Mouse (Mus musculus) heart, adult 8-10 months (tissue): ENCODE data around the gene Nt5c1a. TPM values are rescaled to one million over a fixed set of nuclear protein-coding genes. Genes with fewer than 3 reads are reported as not detected.

Source experiments
- DNase-seq: peaks from one replicate; pipeline ENCODE4 v3.0.0; 2022; ENCODE audit warnings: low spot score
- total RNA-seq, 4 experiments: library from RNA; stranded (reverse); gene quantifications; 2 replicates each; pipeline ENCODE4 v1.2.4; 2022

The Nt5c1a gene
- total RNA-seq, 4 experiments from 2014 or later = 48.9 to 75.3 (median 70.1) TPM

DNA sequence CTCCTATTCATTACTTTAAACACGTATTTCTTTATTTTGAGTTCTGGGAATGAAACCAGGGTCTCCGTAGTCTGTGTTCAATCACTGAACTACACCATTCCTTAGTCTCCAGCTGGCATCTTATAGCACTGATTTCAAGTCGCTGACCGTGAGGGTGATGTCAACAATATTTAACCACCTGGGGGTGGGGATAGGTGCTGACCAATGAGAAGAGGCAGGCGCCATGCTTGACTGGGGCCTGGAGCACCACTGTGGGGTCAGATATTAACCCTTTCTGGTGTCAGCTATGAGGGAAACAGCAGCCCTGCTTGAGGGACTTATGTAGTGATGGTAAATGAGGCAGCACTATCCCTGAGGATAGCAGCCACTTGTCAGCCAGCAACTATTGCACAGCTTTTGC lies 10.1 kb downstream of the Nt5c1a start:
- no peak for DNase-seq

DNA sequence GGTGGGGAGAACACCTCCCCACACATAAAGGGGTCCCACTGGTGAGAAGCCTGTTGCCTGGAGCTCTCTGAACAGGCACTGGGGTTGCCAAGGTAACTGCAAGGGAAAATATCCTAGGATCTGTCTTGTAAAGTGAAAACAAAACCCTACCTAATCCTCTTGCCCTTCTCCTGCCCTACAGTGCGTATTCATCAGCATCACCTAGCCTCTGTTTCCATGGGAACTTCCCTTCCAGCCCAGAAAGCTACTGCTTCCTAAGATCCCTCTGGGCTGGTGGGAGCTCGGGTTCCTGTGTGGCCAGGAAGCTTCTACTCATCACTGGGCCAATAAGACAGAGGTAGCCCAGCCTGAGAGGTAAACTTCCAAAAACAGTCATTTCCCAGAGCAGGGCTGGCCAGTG lies 11.0 kb downstream of the Nt5c1a start:
- no peak for DNase-seq

DNA sequence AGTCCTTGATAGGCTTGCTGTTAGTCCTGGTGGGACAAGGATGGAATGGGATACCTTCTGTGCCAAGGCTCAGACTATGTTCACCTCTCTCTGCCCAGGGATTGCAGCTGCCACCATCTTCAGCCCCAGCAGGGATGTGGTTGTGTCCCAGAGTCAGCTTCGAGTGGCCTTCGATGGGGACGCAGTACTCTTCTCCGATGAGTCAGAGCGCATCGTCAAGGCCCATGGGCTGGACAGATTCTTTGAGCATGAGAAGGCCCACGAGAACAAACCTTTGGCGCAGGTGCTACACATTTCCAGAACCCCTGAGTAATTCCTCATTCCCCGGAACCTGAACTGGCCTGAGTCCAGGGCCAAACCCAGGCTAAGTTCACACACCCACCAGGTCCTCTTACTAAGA lies 12.7 kb downstream of the Nt5c1a start:
- no peak for DNase-seq

DNA sequence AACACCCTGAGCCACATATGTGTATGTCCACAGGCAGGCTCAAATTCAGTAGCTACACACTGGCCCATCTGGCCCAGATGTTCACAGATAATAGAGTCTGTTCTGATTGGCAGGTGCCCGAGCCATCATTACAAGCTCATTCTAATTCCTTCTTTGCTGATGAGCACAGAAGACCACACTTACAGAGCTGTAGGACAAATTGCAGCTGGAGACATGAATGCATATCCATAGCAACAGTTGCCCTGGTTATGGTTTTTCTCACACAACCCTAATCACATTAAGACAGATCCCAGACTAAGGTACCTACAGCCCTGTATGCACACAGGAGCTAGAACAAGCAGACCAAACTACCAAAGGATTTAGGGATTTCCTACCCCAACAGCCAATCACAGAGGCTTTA lies 14.1 kb downstream of the Nt5c1a start:
- DNase-seq = no peak

DNA sequence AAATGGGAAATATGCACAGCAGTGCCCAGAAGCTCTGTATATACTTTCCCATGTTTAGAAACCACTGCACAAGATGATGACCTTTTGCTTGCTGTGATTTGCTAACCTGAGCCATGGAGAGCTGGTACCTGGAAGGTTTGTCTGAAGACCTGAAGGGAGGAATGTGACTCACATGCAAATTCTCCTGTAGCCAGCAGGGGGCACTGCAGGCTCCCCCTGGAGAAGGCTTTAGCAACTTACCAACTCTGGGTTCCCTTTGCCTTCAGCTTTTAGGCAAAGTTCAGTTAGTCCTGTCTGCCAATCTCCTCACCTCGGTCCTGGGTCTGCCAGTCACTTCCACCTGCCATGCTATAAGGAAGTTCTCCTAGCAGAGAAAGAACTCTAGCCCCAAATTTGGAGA lies 15.5 kb downstream of the Nt5c1a start:
- no peak for DNase-seq

DNA sequence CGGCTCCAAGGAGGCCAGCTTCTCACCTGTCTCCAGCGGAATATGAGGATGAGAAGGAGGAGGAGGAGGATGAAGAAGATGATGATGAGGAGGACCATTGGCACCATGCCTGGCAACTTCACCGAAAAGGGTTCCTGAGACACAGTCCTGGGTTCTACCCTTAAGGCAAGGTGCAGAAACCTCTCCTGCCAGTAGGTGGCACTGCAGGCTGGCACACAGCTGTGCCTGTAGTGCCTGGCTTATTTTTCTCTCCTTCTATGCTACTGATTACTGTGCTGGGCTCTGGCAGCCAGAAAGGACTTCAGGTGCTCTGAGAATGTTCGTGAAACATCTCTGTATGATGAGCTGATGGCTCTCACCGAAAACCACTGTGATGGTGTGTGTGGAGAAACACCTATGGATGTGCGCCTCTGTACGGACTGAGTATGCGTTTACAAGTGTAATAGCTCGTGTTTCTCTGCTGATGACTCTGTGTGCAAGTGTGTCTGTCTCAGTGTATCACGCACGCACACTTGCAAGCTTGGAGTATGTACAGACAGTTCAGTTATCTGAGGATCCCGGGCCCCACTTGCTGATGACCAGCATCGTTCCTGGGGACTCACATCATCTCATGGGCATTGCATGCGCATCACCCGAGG lies 18.5 kb downstream of the Nt5c1a start:
- no peak for DNase-seq

DNA sequence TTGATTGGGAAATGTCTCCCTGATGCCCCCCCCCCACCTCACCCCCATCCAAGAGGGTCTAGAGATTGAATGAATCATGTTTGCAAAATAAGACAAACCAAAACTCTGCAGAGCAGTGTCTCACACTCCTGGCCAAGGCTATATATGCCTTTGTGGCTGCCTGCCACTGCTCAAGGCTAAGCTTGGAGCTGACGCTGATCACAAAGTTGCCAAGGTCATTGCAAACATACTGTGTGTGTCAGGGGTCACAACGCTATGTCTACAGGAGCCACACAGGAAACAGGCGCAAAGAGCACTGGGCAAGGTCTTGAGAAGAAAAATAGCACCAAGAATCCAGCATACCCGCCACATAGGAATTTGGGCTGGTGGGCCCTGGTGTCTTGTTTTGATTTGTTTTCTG lies 19.3 kb downstream of the Nt5c1a start:
- no peak for DNase-seq

DNA sequence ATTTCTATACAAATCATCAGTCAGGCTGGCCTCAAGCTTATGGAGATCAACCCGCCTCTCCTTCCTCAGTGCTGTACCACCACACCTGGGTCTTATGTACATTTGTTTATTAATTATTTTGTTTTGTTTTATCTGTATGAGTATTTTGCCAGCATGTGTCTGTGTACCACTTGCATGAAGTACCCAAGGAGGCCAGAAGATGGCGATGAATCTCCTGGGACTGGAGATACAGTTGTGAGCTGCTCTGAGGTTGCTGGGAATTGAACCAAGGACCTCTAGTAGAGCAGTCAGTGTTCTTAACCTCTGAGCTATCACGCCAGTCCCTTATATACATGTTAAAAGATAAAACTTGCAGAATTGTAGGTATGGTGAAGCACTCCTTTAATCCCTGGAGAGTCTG lies 22.0 kb downstream of the Nt5c1a start:
- DNase-seq = no peak

DNA sequence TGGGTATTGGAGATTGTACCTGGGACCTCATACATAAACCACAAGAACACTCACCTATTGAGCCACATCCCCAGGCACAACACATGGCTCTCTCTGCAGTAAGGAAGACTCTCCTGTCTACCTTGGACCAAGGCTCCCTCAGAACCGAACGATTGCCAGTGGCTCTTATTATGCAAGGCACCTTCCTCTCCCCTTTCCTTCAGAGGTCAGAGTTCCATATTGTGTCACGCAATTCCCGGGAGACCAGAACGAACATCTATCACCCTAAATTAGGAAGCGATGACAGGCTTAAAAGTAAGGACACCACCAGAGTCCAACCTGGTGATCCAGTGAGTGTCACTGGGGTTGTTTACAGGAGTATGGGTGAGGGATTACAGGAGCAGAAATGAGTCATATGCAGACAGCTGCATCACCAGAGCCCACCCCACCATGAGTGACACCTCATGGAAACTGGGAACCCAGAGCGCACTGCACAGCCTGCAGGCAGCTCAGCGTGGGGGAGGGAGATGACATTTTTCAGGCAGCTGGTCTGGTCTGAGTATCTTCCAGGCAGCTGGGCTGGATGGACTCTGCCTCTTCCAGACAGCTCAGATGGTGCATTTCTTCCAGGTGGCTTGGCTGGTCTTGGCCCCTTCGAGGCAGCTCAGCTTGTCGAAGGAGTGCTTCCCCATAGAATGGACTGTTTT lies 24.6 kb downstream of the Nt5c1a start:
- peak; percentile 66 for DNase-seq

DNA sequence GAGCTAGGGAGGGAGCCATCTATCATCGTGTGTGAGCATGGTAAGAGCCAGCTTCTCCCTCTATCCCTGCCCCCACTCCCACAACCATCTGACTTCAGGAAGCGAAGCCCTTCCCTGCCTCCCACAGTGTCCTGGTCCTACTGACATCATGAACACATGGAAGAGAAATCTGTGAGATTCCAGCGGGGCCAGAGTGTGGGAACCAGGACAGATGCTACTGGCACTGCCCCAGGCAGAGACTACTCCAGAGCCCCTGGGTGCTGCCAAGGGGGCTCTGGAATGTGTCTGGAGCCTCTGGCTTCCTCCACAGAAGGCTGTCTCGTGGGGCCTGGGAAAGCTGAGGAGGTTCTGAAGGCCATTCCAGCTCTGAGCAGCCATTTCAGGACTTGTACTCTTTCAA lies 26.4 kb downstream of the Nt5c1a start:
- peak; percentile 81 for DNase-seq

DNA sequence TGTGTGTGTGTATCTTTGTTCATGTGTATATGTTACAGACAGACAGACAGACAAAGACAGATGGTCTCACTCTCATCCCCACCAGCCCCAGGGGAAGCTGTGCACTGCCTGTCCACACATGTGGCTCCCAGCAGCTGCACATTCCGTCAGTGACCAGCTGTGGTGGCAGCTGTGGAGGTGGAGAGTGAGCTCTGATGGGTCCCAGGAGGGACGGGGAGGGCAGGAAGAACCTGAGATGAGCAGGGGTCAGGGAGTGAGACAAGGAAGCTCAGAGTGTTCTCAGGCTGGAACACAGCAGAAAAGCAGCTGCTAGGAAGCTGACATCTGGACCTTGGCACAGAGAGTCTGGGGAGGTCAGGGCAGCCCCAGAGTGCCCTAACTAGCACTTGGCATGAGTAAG lies 27.0 kb downstream of the Nt5c1a start:
- DNase-seq = peak; percentile 81

DNA sequence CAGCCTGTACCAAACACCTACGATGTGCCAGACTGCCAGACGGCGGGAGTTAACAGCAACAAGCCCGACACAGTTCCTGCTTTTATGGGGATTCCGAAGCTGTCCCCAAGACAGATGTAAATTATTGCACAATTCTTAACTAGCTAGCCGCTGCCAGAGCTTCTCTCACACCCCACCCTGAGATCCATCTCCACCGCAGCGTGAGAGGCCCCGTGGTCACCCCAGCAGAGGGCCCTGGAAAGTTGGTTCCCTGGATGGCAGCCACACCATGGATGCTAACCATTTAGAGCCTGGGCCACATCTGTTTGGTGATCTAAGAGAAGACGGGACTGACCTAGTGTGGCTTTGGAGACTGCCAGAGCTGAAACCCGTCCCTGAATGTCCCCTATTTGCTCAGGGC lies 27.9 kb downstream of the Nt5c1a start:
- DNase-seq = peak; percentile 48

DNA sequence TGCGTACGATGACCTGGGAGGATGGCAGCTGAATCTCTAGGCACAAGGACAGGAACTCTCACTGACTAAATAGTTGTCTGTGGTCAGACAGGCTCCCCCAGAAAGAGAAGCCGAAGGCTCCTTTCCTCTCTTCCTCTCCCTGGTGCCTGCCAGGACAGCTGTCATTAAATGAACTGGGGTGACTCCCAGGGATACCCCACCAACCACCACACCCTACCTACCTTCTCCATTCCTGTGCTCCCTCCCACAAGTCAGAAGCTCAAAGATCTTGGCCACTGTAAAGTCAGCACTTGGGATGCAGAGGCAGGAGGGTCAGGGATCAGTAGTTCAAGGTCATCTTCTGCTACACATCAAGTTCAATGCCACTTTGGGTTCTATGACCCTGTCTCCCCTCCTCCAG lies 31.5 kb downstream of the Nt5c1a start:
- no peak for DNase-seq

DNA sequence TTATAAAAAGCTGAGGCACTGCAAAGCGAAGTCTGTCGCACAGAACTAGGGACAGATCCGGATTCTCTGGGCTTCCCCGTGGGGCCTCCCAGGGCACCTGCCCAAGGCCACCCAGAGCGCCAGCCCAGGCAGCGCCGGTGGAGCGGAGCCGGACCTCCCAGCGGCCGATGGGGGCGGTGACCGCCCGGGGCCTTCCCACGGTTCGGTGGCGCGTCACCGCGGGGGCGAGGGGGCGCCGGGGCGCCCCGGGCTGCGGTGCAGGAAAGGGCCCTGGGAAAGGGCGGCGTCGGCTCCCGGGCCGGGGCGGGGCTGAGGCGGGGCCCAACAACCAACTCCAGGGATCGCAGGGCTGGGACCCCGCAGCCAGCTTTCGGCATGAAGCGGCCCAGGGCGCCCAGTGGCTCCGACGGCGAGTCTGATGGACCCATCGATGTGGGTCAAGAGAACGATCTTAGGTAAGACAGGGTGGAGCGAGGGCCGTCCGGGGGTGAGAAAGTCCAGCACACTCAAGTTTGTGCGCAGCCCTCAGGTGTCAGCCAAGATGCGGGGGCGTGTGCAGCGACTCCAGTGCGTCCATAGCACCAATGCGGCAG lies 32.3 kb downstream of the Nt5c1a start, which contains the start of gene Heyl:
Gene Heyl (plus strand): TSS at position 65 of the 593 bp plus-strand sequence.
- DNase-seq = peak; percentile 57

DNA sequence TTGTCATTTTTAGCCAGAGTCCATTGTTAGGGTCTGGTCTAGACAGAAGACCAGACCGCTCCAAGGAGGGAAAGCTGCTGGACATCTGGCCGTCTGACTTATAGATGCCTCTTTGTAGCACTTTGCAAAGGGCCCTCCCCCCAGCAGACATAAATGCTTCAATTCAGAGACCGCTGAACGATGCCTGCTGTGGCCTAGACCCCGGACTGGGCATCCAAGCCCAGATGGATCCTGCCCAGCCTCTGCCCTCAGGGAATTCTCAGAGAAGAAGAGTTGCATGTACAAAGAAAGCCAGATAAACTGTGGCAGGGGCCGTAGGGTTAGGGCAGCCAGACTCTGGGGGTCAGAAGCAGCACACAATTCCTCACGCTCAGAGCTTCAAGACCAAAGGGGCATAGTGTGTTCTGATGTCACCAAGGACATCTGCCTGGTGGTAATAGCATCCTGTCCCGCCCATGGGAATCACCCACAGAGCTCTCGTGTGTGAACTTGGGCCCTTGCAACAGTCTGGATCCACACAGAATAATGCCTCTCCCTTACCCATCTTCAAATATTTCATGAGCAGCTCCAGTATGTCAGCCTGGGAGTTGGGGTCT lies 34.6 kb downstream of the Nt5c1a start:
- DNase-seq = no peak

DNA sequence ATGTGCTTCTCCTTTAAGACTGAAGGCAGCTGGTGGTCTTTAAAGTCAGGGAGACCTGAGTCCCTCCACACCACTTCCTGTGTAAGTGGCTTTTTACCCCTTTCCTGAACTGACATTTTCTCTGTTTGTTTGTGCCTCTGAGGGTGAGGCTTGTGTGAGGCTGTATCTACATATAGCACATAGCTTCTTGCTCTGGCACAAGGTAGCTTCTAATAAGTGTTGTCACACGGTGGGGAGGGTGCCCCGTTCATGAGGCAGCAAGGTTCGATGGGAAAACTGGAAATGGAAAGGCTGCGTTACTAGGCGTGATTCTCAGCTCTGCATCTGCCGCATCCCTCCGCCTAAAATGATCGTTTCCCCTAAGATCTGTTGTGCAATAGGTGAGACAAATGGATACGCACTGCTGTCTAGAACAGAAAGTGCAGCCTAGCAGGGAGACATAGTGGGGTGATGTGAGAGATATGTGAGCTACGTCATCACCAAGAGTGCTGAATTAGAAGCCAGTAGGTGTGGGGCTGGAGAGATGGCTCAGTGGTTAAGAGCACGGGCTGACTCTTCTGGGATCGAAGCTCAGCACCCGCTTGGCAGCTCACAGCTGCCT lies 35.2 kb downstream of the Nt5c1a start:
- no peak for DNase-seq

DNA sequence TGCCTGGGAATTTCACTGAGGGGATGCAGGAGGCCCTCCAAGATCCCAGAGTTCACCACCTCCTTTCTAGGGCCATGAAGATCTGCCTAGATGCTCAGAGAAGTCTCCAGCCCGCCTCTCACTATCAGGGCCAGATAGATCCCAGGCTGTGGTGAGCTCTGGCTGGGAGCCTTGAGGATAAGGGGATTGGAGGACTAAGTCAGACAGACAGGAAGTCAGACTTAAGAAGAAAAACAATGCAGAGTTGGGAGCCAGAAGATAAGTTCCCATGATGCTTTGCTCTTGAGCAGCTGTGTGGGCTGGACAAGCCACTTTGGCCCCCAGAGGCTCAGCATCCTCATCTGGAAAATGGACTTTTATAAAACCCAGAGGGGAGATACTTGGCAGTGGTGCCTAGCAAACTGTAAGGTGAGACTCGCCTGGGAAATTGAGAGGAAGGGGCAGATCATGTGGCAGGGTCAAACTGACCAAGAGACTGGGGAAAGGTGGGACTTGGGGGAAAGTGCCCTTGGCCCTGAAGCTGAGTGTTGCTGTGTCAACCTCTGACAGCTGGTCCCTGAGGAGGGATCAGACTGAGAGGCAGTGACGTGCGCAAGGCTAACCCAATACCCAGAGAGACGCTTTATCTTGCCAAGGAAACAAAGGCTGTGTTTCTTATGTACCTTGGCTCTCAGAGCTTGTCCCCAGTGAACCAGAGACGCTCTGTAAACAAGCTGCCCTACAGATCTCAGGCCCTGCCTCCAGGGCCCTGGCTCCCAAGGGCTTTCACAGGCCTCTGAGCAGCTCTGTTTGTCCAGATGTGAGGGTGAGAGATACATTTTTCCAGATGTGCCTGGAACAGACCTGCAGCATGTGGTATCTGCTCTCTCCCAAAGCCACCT lies 36.3 kb downstream of the Nt5c1a start:
- DNase-seq = peak; percentile 85

DNA sequence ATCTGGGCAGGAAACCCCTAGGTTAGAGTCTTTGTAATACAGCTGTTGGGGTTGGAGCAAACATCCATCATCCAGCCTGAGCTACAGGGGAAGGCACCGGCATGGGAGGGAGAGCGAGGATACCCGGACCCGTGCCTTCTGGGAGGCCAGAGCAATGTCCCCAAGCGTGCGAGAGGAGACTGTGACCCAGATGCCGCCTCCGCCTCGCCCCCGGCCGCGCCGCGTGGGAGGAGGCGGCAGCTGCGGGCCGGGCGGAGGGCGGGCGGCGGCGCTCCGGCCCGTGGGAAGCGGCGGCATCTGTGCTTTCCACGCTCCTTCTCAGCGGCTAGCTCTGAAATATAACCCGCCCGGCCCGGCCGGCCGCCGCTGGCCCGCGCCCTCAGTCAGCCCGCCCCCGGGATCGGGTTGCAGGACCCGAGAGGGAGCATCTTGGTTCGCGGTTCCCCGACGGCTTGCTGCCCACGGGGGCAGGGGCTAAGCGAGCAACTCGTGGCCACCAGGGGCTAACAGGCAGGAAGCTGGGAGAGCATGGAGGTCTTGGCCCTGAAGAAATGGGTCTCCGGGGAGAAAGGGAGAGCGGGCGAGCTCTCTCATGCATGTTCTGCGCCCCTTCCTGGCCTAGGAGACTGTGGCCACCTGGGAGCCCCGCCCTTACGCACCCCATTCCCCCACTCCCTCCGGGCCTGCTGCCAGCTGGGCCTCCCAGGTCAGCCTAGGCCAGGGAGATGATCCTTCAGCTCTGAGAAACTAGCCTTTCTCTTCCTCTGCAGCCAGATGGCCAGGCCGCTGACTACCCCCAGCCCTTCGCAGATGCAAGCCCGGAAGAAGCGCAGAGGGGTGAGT lies 38.3 kb downstream of the Nt5c1a start:
- DNase-seq = peak; percentile 66

DNA sequence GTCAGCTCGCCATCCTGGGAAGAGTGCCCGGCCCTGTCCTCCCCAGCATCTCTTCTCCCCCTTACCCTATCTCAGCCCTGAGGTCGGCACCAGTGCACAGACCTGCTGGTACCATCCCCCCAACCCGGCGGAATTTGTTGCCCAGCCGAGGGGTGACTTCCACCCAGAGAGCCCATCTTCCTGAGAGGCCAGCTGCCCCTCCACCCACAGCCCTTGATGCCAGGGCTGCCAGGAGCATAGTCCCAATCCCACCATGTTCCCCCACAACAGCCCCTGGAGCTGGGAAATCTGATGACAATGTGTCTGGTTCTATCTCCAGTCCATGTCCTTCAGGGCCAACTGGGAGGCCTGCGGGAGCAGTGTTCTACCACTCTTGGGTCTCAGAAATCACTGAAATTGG lies 44.9 kb downstream of the Nt5c1a start:
- DNase-seq = no peak

DNA sequence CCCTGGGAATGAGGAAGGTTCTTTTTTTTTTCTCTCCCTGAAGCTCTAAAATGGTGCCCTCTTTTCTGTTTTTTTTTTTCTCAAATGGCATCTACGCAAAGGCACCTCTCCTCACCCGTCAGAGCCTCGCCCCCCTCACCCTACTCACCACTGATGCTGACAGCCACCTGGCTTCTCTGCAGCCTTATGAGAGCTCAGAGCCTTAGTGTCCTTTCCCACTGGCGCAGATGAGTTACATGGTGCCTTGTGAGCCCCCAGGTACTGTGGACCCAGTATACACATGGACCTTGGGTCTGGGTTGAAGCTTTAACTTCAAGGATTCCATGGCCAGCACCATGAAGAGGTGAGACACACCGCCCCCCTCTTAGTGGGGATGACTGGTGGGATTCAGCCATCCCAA lies 45.3 kb downstream of the Nt5c1a start:
- no peak for DNase-seq
